Mouse (Mus musculus): ENCODE results near the gene Lrrc51. TPM values are rescaled to one million over a fixed set of nuclear protein-coding genes. Genes with fewer than 3 reads are reported as not detected.

Gene Lrrc51
- total RNA-seq, 2 experiments from 2014 or later: 4.1 to 4.2 TPM

DNA sequence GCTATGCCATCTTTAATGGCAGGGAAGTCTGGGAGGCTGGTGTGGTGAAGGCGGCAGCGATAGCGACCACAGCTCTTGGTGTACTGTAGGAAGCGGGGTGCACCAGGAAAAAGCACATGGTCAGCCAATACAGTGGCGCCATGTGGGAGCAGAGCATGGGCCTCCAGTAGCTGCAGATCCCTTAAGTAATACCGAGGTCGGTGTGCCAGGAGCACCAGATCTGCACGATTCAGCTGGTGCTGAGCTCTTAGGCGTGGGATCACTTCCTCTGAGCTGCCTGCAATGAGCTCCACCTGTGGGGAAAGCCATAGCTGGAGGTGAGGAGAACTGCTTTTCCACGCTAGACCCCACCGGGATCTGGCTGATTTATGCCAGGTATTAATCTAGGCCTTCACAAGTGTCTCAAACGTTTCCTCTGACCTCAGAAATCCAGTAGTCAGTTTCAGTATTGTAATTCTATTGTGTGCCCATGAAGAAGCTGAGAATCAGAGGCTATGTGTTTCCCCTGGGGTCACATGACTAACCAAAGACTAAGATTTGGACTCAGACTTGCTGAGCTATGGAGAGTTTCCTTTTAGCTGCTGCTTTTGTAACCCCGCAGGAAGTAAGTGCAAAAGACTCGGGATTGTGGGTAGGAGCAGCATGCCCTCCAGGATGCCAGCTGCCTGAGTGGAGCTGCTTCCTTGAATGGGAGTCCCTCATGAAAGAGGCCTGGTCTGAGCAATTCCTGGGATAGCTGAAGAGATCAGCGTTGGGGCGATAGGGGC lies 33.2 kb downstream of the Lrrc51 start:
- H3K27ac ChIP-seq: peak overlapping the region; percentile 28; the same call in 1 of the 2 replicates
- H3K4me3 ChIP-seq: no peak overlapping the region
- intact Hi-C loops (cut with DNase I): no loop called here
- TF ChIP-seq CTCF (IDR thresholded peaks at IDR 0.05): no peak
- DNase-seq: no peak

DNA sequence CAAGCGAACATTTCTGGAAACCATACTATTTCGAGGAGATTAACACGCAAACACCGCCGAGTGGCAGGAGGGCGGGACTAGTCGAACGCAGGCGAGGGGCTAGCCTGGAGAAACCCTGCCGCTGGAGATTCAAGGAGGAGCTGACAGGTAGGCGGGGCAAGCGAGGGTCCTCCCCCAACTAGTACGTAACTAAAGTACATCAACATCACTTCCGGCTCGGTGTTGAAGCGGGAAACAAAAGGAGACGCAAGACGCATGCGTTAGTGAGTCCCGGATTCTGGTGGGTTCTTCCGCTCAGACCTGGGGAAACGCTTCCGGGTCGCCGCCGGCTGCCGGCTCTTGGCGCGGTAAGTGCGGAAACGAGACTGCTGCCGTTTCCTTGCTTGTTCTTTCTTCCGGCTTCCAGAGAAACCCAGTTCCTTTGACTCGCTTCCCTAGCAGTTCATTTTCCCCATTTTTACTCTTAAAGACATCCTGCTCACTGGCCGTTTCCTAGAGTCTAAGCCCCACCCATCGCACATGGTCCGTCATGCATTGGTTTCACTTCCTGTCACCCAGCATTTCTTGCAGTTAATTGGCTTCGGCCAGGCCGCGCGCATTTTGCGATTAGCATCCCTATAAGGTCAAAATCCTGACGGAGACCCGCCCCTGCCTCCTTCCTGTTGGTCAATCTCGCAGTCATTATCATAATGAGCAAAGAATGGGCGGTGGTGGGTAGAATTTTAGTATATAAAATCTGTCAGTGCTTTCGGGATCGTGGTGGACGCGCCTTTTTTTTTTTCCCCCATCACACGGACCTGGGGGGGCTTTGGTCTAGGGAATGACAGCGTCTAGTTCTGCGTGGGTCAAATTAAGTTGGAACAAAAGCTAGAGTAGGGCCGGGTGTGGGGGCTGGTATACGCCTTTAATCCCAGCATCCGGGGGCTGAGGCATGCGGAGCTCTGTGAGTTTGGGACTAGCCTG lies 37.3 kb downstream of the Lrrc51 start:
- TF ChIP-seq CTCF (IDR thresholded peaks at IDR 0.05): no peak
- peak; percentile 97 for DNase-seq
- peak overlapping the region; percentile 97 for H3K27ac ChIP-seq
- H3K4me3 ChIP-seq: peak overlapping the region; percentile 83
- intact Hi-C loops (cut with DNase I): loop anchor here (1.0 kb wide), 1 partner anchor 9 kb away; the partner anchor contains the start of gene Lamtor1

DNA sequence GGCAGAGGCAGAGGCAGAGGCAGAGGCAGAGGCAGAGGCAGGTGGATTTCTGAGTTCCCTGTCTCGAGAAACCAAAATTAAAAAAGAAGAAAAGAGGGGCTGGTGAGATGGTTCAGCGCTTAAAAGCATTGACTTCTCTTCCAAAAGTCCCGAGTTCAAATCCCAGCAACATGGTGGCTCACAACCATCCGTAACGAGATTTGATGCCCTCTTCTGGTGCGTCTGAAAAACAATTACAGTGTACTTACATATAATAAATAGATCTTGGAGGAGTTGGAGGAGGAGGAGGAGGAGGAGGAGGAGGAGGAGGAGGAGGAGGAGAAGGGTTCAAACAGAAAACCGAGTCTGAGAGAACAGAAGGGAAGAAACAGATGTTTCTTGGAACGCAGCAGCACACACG lies 38.0 kb downstream of the Lrrc51 start:
- H3K27ac ChIP-seq: peak overlapping the region; percentile 97

GRCm38 (mm10) chr7:101888460-101888859 lies 45.2 kb downstream of the Lrrc51 start:
- Histone ChIP-seq H3K27ac (no peak overlapping the region), H3K4me3 (no peak overlapping the region)
- intact Hi-C loops (cut with DNase I): no loop called here
- no peak for TF ChIP-seq CTCF (IDR thresholded peaks at IDR 0.05)
- DNase-seq: no peak

More for the DNA sequence above, 38.0 kb downstream of the Lrrc51 start:
- peak overlapping the region; percentile 83 for H3K4me3 ChIP-seq
- no peak for DNase-seq
- no peak for TF ChIP-seq CTCF (IDR thresholded peaks at IDR 0.05)
- intact Hi-C loops (cut with DNase I): loop anchor here (1.0 to 2.0 kb wide), 2 partner anchors 10 to 217 kb away; partner anchors contain the start of gene Lamtor1

- intact Hi-C loops (cut with DNase I): no loop called here
- no peak for DNase-seq
- no peak overlapping the region for H3K4me3 ChIP-seq
- TF ChIP-seq CTCF (IDR thresholded peaks at IDR 0.05): no peak
- no peak overlapping the region for H3K27ac ChIP-seq
These were observed 47.4 kb downstream of the Lrrc51 start for GRCm38 (mm10) chr7:101886274-101886673.

- intact Hi-C loops (cut with DNase I): no loop called here
- no peak overlapping the region for H3K4me3 ChIP-seq
- H3K27ac ChIP-seq: no peak overlapping the region
- no peak for TF ChIP-seq CTCF (IDR thresholded peaks at IDR 0.05)
- DNase-seq: no peak
These were observed 49.5 kb downstream of the Lrrc51 start for GRCm38 (mm10) chr7:101884160-101884559.

GRCm38 (mm10) chr7:101882413-101883154 lies 51.1 kb downstream of the Lrrc51 start:
- no peak for DNase-seq
- intact Hi-C loops (cut with DNase I): no loop called here
- no peak overlapping the region for H3K4me3 ChIP-seq
- H3K27ac ChIP-seq: no peak overlapping the region
- TF ChIP-seq CTCF (IDR thresholded peaks at IDR 0.05): no peak

GRCm38 (mm10) chr7:101880855-101881254 lies 52.8 kb downstream of the Lrrc51 start:
- Histone ChIP-seq H3K27ac (no peak overlapping the region), H3K4me3 (no peak overlapping the region)
- intact Hi-C loops (cut with DNase I): no loop called here
- no peak for DNase-seq
- TF ChIP-seq CTCF (IDR thresholded peaks at IDR 0.05): no peak

- no peak for TF ChIP-seq CTCF (IDR thresholded peaks at IDR 0.05)
- no peak overlapping the region for H3K27ac ChIP-seq
- intact Hi-C loops (cut with DNase I): no loop called here
- H3K4me3 ChIP-seq: no peak overlapping the region
- DNase-seq: no peak
These were observed 57.7 kb downstream of the Lrrc51 start for GRCm38 (mm10) chr7:101875978-101876377.

DNA sequence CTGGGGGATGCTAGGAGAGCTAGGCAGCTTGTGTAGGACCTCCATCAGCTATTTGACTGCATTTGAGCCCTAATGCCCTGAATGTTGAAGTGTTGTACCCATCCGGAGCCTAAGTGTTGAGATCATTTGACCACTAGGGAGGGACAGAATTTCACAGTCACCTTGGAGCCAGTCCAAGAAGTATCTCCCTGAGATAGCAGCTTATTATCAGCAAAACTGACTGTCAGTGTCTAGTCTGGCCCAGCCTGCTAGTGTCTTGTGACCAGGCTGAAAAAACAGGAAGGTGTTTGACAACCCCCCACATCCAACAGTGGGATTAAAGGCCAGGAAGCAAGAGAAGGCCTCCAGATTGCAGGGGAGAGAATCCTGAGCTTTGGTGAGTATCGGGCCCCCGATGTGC lies 62.4 kb downstream of the Lrrc51 start:
- no peak overlapping the region for H3K4me3 ChIP-seq
- no peak for TF ChIP-seq CTCF (IDR thresholded peaks at IDR 0.05)
- intact Hi-C loops (cut with DNase I): no loop called here
- no peak overlapping the region for H3K27ac ChIP-seq
- DNase-seq: no peak

GRCm38 (mm10) chr7:101870629-101871028 lies 63.1 kb downstream of the Lrrc51 start, which contains the start of gene Folr1:
TSS of gene Folr1 (minus strand) at chr7:101870788.
- no peak for DNase-seq
- H3K27ac ChIP-seq: no peak within 1 kb of the TSS
- intact Hi-C loops (cut with DNase I): no loop called here
- no peak within 1 kb of the TSS for H3K4me3 ChIP-seq
- TF ChIP-seq CTCF (IDR thresholded peaks at IDR 0.05): no peak

DNA sequence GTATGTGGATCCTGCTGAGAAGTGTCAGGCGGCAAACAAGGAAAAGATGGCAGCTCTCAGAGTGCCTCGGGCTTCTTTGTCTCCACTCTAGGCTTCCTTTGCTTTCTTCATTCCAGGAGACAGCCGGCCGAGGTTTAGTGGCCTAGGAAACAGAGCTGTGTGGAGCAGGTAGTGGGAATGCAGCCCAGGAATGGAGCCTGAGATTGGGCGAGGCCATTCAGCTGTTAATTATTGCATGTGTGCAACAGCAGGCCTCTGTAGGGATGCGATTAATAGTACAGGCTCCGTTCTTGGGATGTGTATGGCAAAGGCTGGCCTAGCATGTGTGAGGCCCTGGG lies 64.6 kb downstream of the Lrrc51 start:
- no peak for TF ChIP-seq CTCF (IDR thresholded peaks at IDR 0.05)
- no peak overlapping the region for H3K27ac ChIP-seq
- intact Hi-C loops (cut with DNase I): no loop called here
- no peak overlapping the region for H3K4me3 ChIP-seq
- no peak for DNase-seq

All from gastrocnemius, adult 2 months (tissue).